Mouse (Mus musculus): ENCODE measurements around the gene Clstn3.

DNA sequence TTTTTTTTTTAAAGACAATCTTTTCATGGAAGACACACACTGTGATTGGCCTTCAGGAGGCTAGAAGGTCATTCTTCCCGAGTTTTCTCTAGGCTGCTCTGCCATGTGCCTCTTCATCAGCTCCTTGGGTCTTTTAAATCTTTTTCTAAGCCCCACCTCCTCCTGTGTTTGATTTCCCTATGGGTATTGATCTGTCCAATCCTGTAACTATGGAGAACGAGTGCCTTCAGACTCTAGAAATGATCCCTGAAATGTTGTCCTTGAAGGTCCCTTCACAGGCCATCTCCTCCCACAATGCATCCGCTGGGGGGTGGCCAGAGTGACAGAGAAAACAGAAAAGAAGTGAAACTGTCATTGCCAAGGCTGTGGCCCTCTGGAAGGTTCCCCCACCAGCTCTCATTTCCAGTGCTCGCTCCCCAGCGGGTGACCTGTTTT lies 12.6 kb upstream of the Clstn3 start:
- TF ChIP-seq POLR2A (IDR thresholded peaks at IDR 0.05; ENCODE audit: borderline replicate concordance, insufficient read depth, low read length) (no peak), CTCF (IDR thresholded peaks at IDR 0.05; ENCODE audit: borderline replicate concordance, insufficient read depth, low read depth, low read length) (no peak)

All from cerebellum, adult 2 months (tissue).